Mouse (Mus musculus): Measurements from ENCODE around the gene Tmbim1. TPM values are rescaled to one million over a fixed set of nuclear protein-coding genes. Genes with fewer than 3 reads are reported as not detected.

The Tmbim1 gene
- total RNA-seq, 1 experiment = 38.0 TPM

- no peak overlapping the region for H3K9ac ChIP-seq (ENCODE audit: insufficient read depth, low read depth, low read length, poor library complexity, severe bottlenecking)
- DNase-seq (ENCODE audit: low read depth, low spot score) = no peak
Observed at GRCm38 (mm10) chr1:74321396-74321795, 16.0 kb upstream of the Tmbim1 start.

DNA sequence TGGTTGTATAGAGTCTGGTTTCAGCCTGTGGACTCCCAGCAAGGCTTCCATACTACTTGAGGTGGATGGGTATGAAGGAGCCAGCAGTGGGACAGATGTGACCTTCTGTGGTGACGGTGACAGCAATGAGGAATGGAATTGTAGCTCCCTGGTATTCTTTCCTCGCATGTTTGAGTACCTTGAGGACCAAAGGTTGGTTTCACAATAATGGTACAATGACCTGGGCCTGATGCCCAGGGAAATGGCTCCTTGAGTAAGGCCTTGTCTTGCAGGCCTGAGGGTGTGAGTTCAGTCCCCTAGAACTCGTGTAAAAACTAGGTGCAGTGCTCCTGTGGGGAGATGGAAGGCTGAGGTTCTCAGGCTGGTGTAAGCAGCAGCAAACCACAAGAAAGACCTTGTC lies 13.3 kb upstream of the Tmbim1 start:
- in situ Hi-C loops (cut with MboI; ENCODE audit: low sequenced_read_pairs in 2 of 2, unreplicated experiment in 2 of 2) = no loop called here

More at GRCm38 (mm10) chr1:74321396-74321795, 16.0 kb upstream of the Tmbim1 start:
- no peak for TF ChIP-seq ZC3H11A (IDR thresholded peaks at IDR 0.05; ENCODE audit: borderline replicate concordance, low read depth, low read length)
- TF ChIP-seq CHD2 (IDR thresholded peaks at IDR 0.05; ENCODE audit: low read depth, low read length) = no peak
- TF ChIP-seq HCFC1 (IDR thresholded peaks at IDR 0.05; ENCODE audit: borderline replicate concordance, insufficient read depth, low read length) = no peak
- TF ChIP-seq ZNF384 (IDR thresholded peaks at IDR 0.05; ENCODE audit: low read depth, low read length) = no peak
- no peak for TF ChIP-seq MAFK (IDR thresholded peaks at IDR 0.05; ENCODE audit: insufficient read depth, low read depth, low read length)
- Histone ChIP-seq H3K27ac (ENCODE audit: insufficient read depth, low read depth, low read length, poor library complexity, severe bottlenecking) (no peak overlapping the region), H3K4me1 (ENCODE audit: control insufficient read depth in 2 of 2, insufficient read depth in 2 of 2, low read length in 2 of 2, poor library complexity in 1 of 2) (no peaks in the 10 kb centered on the region), H3K4me3 (ENCODE audit: insufficient read depth in 1 of 2, low read depth in 1 of 2, low read length in 2 of 2, poor library complexity in 1 of 2, severe bottlenecking in 1 of 2) (no peak overlapping the region), H3K36me3 (ENCODE audit: control insufficient read depth, insufficient read depth, low read length, poor library complexity, severe bottlenecking) (no peaks in the 10 kb centered on the region), H3K9me3 (ENCODE audit: control insufficient read depth, insufficient read depth, low read depth, low read length) (no peaks in the 10 kb centered on the region)
- in situ Hi-C loops (cut with MboI; ENCODE audit: low sequenced_read_pairs in 2 of 2, unreplicated experiment in 2 of 2) = no loop called here

DNA sequence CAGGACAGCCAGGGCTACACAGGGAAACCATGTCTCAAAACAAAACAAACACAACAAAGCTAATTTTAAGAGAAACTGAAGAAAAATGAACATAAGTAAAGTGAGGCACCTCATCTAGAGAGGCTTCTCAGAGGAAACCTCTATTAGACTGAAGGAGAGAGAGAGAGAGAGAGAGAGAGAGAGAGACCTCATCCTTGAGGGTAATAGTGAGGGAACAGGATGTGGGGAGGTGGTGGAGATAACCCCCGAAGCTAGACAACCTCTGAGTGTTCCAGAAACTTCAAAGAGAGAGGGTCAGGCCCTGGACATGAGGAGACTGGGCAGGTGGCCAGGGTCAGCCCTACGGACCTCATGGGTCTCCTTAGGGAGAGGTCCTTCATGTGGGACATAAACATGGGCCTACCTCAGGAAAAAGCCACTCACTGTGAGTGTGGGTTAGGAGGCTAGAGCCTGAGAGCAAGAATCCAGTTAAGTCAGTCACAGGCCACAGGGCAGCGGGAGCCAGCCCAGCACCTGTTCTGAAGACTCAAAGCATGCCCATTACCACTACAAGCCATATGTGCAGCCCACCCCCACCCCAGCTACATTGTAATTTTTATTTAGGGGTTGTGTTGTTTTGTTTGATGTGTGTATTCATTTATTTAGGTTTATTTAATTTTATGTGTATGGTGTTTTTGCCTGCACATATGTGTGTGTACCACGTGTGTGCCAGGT lies 10.8 kb upstream of the Tmbim1 start:
- in situ Hi-C loops (cut with MboI; ENCODE audit: low sequenced_read_pairs in 2 of 2, unreplicated experiment in 2 of 2) = no loop called here
- no peaks in the 10 kb centered on the region for H3K36me3 ChIP-seq (ENCODE audit: control insufficient read depth, insufficient read depth, low read length, poor library complexity, severe bottlenecking)
- H3K27ac ChIP-seq (ENCODE audit: insufficient read depth, low read depth, low read length, poor library complexity, severe bottlenecking) = no peak overlapping the region
- no peak for DNase-seq (ENCODE audit: low read depth, low spot score)
- H3K4me1 ChIP-seq (ENCODE audit: control insufficient read depth in 2 of 2, insufficient read depth in 2 of 2, low read length in 2 of 2, poor library complexity in 1 of 2) = no peaks in the 10 kb centered on the region
- H3K9me3 ChIP-seq (ENCODE audit: control insufficient read depth, insufficient read depth, low read depth, low read length) = no peaks in the 10 kb centered on the region
- no peak overlapping the region for H3K4me3 ChIP-seq (ENCODE audit: insufficient read depth in 1 of 2, low read depth in 1 of 2, low read length in 2 of 2, poor library complexity in 1 of 2, severe bottlenecking in 1 of 2)
- H3K9ac ChIP-seq (ENCODE audit: insufficient read depth, low read depth, low read length, poor library complexity, severe bottlenecking) = no peak overlapping the region
- TF ChIP-seq ZC3H11A (IDR thresholded peaks at IDR 0.05; ENCODE audit: borderline replicate concordance, low read depth, low read length) (no peak), HCFC1 (IDR thresholded peaks at IDR 0.05; ENCODE audit: borderline replicate concordance, insufficient read depth, low read length) (no peak), CHD2 (IDR thresholded peaks at IDR 0.05; ENCODE audit: low read depth, low read length) (no peak), MAFK (IDR thresholded peaks at IDR 0.05; ENCODE audit: insufficient read depth, low read depth, low read length) (no peak), ZNF384 (IDR thresholded peaks at IDR 0.05; ENCODE audit: low read depth, low read length) (no peak)

More for the DNA sequence above, 13.3 kb upstream of the Tmbim1 start:
- Histone ChIP-seq H3K4me1 (ENCODE audit: control insufficient read depth in 2 of 2, insufficient read depth in 2 of 2, low read length in 2 of 2, poor library complexity in 1 of 2) (no peaks in the 10 kb centered on the region), H3K9me3 (ENCODE audit: control insufficient read depth, insufficient read depth, low read depth, low read length) (no peaks in the 10 kb centered on the region), H3K27ac (ENCODE audit: insufficient read depth, low read depth, low read length, poor library complexity, severe bottlenecking) (no peak overlapping the region), H3K4me3 (ENCODE audit: insufficient read depth in 1 of 2, low read depth in 1 of 2, low read length in 2 of 2, poor library complexity in 1 of 2, severe bottlenecking in 1 of 2) (no peak overlapping the region), H3K36me3 (ENCODE audit: control insufficient read depth, insufficient read depth, low read length, poor library complexity, severe bottlenecking) (no peaks in the 10 kb centered on the region), H3K9ac (ENCODE audit: insufficient read depth, low read depth, low read length, poor library complexity, severe bottlenecking) (no peak overlapping the region)
- TF ChIP-seq CHD2 (IDR thresholded peaks at IDR 0.05; ENCODE audit: low read depth, low read length) (no peak), ZC3H11A (IDR thresholded peaks at IDR 0.05; ENCODE audit: borderline replicate concordance, low read depth, low read length) (no peak), MAFK (IDR thresholded peaks at IDR 0.05; ENCODE audit: insufficient read depth, low read depth, low read length) (no peak), ZNF384 (IDR thresholded peaks at IDR 0.05; ENCODE audit: low read depth, low read length) (no peak), HCFC1 (IDR thresholded peaks at IDR 0.05; ENCODE audit: borderline replicate concordance, insufficient read depth, low read length) (no peak)
- no peak for DNase-seq (ENCODE audit: low read depth, low spot score)

- H3K4me3 ChIP-seq (ENCODE audit: insufficient read depth in 1 of 2, low read depth in 1 of 2, low read length in 2 of 2, poor library complexity in 1 of 2, severe bottlenecking in 1 of 2) = no peak overlapping the region
- H3K27ac ChIP-seq (ENCODE audit: insufficient read depth, low read depth, low read length, poor library complexity, severe bottlenecking) = no peak overlapping the region
- no peaks in the 10 kb centered on the region for H3K9me3 ChIP-seq (ENCODE audit: control insufficient read depth, insufficient read depth, low read depth, low read length)
- in situ Hi-C loops (cut with MboI; ENCODE audit: low sequenced_read_pairs in 2 of 2, unreplicated experiment in 2 of 2) = no loop called here
- H3K4me1 ChIP-seq (ENCODE audit: control insufficient read depth in 2 of 2, insufficient read depth in 2 of 2, low read length in 2 of 2, poor library complexity in 1 of 2) = no peaks in the 10 kb centered on the region
- no peaks in the 10 kb centered on the region for H3K36me3 ChIP-seq (ENCODE audit: control insufficient read depth, insufficient read depth, low read length, poor library complexity, severe bottlenecking)
- TF ChIP-seq CHD2 (IDR thresholded peaks at IDR 0.05; ENCODE audit: low read depth, low read length) (no peak), MAFK (IDR thresholded peaks at IDR 0.05; ENCODE audit: insufficient read depth, low read depth, low read length) (no peak), ZC3H11A (IDR thresholded peaks at IDR 0.05; ENCODE audit: borderline replicate concordance, low read depth, low read length) (no peak), HCFC1 (IDR thresholded peaks at IDR 0.05; ENCODE audit: borderline replicate concordance, insufficient read depth, low read length) (no peak), ZNF384 (IDR thresholded peaks at IDR 0.05; ENCODE audit: low read depth, low read length) (no peak)
- H3K9ac ChIP-seq (ENCODE audit: insufficient read depth, low read depth, low read length, poor library complexity, severe bottlenecking) = no peak overlapping the region
- no peak for DNase-seq (ENCODE audit: low read depth, low spot score)
Observed at GRCm38 (mm10) chr1:74314796-74315195, 9.4 kb upstream of the Tmbim1 start.

All from ES-E14 (cell line).